ENCODE assay signal across 34 mouse cellular contexts in the genomic region with DNA sequence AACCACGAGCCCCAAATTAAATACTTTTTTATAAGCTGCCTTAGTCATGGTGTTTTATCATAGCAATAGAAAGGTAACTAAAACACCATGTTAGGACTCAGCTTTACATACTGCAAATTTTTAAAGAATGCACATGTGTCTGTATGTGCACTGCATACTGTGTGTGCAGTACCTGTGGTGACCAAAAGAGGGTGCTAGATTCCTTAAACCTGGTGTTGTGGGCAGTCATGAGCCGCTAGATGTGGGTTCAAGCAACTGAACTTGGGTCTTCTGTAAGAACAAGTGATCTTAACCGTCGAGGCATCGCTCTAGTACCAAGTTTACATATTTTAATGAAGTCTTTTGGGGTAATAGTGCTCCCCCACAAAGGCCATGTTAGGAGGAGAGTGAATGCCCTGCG. TPM values are rescaled to one million over a fixed set of nuclear protein-coding genes. Genes with fewer than 3 reads are reported as not detected.
DNase-seq lines count a peak whose midpoint lies in the region; ATAC-seq and TF ChIP-seq lines count a peak whose summit lies in the region.
"Had no signal": no experiment of that assay in that cellular context is flagged by ENCODE, and none has a peak within 500 bp of the region (broad histone marks: within the 10 kb centered on the region; RNA-seq: fewer than 3 reads in every experiment).

No protein-coding gene starts in this region.

- no peaks in the 10 kb centered on the region for H3K9me3 ChIP-seq in hindbrain, postnatal 0 days (ENCODE audit: low read length)
- H3K9me3 ChIP-seq in hindbrain, embryonic 16.5 days (ENCODE audit: control insufficient read depth, low read length) = peaks cover 4% of the 10 kb centered on the region; the same call in 1 of the 2 replicates
- H3K9me3 ChIP-seq in liver, postnatal 0 days (ENCODE audit: low read length) = peaks cover 4% of the 10 kb centered on the region; the same call in 1 of the 2 replicates
- H3K9me3 ChIP-seq in liver, embryonic 12.5 days (replicated peaks) = 0 out of 2 replicates have a peak, but pooled peaks cover 8% of the 10 kb centered on the region
- no peaks in the 10 kb centered on the region for H3K9me3 ChIP-seq in MEL (replicated peaks; ENCODE audit: insufficient read depth, low read length)
- H3K9me3 ChIP-seq: embryonic facial prominence, embryonic 13.5 days; heart, embryonic 10.5 days; heart, embryonic 15.5 days; hindbrain, embryonic 12.5 days; limb, embryonic 10.5 days; limb, embryonic 15.5 days; neural tube, embryonic 12.5 days had no signal

- no peak for DNase-seq in hindbrain, postnatal 0 days (ENCODE audit: low spot score)
- no peak for DNase-seq in liver, postnatal 0 days
- peak; percentile 39 for DNase-seq in A20 (ENCODE audit: low read depth, low spot score)
- DNase-seq in MEL (ENCODE audit: low read depth, low spot score) = no peak
- DNase-seq in right cerebral cortex, postnatal 4 days = no peak
- no peak for DNase-seq in urinary bladder, postnatal 36 days (ENCODE audit: low spot score in 2 of 2)
- DNase-seq: adrenal gland, adult 2 months; adrenal gland, postnatal 36 days; cerebellum, adult 18-20 months; cerebellum, postnatal 10 days; heart, postnatal 36 days; kidney, adult 18-20 months; kidney, postnatal 4 days; layer of hippocampus, adult 9-11 months; thymus, postnatal 14 days had no signal

- TF ChIP-seq POLR2A in MEL (IDR thresholded peaks at IDR 0.05; ENCODE audit: control insufficient read depth in 1 of 2, insufficient read depth in 1 of 2, low read depth in 1 of 2, low read length in 2 of 2, poor library complexity in 1 of 2) = no peak

- TF ChIP-seq CTCF in hindbrain, postnatal 0 days (IDR thresholded peaks at IDR 0.05; ENCODE audit: low read depth) = peak; percentile 25
- TF ChIP-seq CTCF in liver, postnatal 0 days (IDR thresholded peaks at IDR 0.05; ENCODE audit: low read depth) = peak; percentile 36; the same call in 1 of the 2 replicates
- TF ChIP-seq CTCF in MEL (IDR thresholded peaks at IDR 0.05 in 2 of 3, conservative IDR thresholded peaks at IDR 0.05 in 1 of 3; ENCODE audit: control insufficient read depth in 1 of 3, insufficient read depth in 1 of 3, low read depth in 2 of 3, low read length in 3 of 3, poor library complexity in 1 of 3, severe bottlenecking in 1 of 3) = peak; percentile 14 to 32 (median 29); a peak in 3 of 6 replicates

- H3K36me3 ChIP-seq in hindbrain, postnatal 0 days (ENCODE audit: insufficient read depth, low read length) = no peaks in the 10 kb centered on the region
- H3K36me3 ChIP-seq in hindbrain, embryonic 16.5 days (ENCODE audit: control insufficient read depth, insufficient read depth, low read length) = no peaks in the 10 kb centered on the region
- no peaks in the 10 kb centered on the region for H3K36me3 ChIP-seq in liver, postnatal 0 days (replicated peaks; ENCODE audit: insufficient read depth, low read length)
- no peaks in the 10 kb centered on the region for H3K36me3 ChIP-seq in liver, embryonic 12.5 days
- H3K36me3 ChIP-seq in MEL (ENCODE audit: control insufficient read depth in 1 of 2, insufficient read depth in 2 of 2, low read length in 2 of 2) = no peaks in the 10 kb centered on the region
- H3K36me3 ChIP-seq: embryonic facial prominence, embryonic 13.5 days; heart, embryonic 10.5 days; heart, embryonic 15.5 days; hindbrain, embryonic 12.5 days; limb, embryonic 10.5 days; limb, embryonic 15.5 days; neural tube, embryonic 12.5 days had no signal

- H3K27ac ChIP-seq in hindbrain, postnatal 0 days = no peak overlapping the region
- H3K27ac ChIP-seq in hindbrain, embryonic 16.5 days (ENCODE audit: low read depth, low read length) = no peak overlapping the region
- no peak overlapping the region for H3K27ac ChIP-seq in liver, postnatal 0 days (ENCODE audit: low read depth)
- no peak overlapping the region for H3K27ac ChIP-seq in liver, embryonic 12.5 days
- H3K27ac ChIP-seq in MEL (ENCODE audit: control insufficient read depth, low read depth, low read length) = no peak overlapping the region
- H3K27ac ChIP-seq: embryonic facial prominence, embryonic 13.5 days; heart, embryonic 10.5 days; heart, embryonic 15.5 days; hindbrain, embryonic 12.5 days; limb, embryonic 10.5 days; limb, embryonic 15.5 days; macrophage; neural tube, embryonic 12.5 days had no signal

- no peaks in the 10 kb centered on the region for H3K27me3 ChIP-seq in hindbrain, postnatal 0 days (ENCODE audit: insufficient read depth, low read length)
- no peaks in the 10 kb centered on the region for H3K27me3 ChIP-seq in hindbrain, embryonic 16.5 days (replicated peaks; ENCODE audit: control insufficient read depth, insufficient read depth, low read length)
- H3K27me3 ChIP-seq in liver, postnatal 0 days (ENCODE audit: insufficient read depth, low read length) = 0 out of 2 replicates have a peak, but pooled peaks cover 4% of the 10 kb centered on the region
- peaks cover 28% of the 10 kb centered on the region for H3K27me3 ChIP-seq in liver, embryonic 12.5 days (replicated peaks)
- 0 out of 4 replicates have a peak, but pooled peaks cover 0 to 1% of the 10 kb centered on the region in 2 experiments for H3K27me3 ChIP-seq in MEL (ENCODE audit: control insufficient read depth in 1 of 2, insufficient read depth in 2 of 2, low read length in 2 of 2)
- H3K27me3 ChIP-seq: CH12.LX; heart, embryonic 15.5 days; limb, embryonic 15.5 days; neural tube, embryonic 12.5 days had no signal

- H3K4me3 ChIP-seq in hindbrain, postnatal 0 days (ENCODE audit: low read length) = no peak overlapping the region
- no peak overlapping the region for H3K4me3 ChIP-seq in hindbrain, embryonic 16.5 days (ENCODE audit: low read length)
- no peak overlapping the region for H3K4me3 ChIP-seq in liver, postnatal 0 days (ENCODE audit: low read depth, low read length)
- no peak overlapping the region for H3K4me3 ChIP-seq in liver, embryonic 12.5 days
- no peak overlapping the region for H3K4me3 ChIP-seq in MEL (ENCODE audit: control insufficient read depth in 1 of 2, insufficient read depth in 1 of 2, low read depth in 2 of 2, low read length in 2 of 2)
- H3K4me3 ChIP-seq: embryonic facial prominence, embryonic 13.5 days; heart, embryonic 10.5 days; heart, embryonic 15.5 days; hindbrain, embryonic 12.5 days; limb, embryonic 10.5 days; limb, embryonic 15.5 days; myocyte; neural tube, embryonic 12.5 days had no signal

- WGBS in hindbrain, postnatal 0 days = 94% methylated on average over 6 of the region's 6 CpGs
- 95% methylated on average over 6 of the region's 6 CpGs for WGBS in hindbrain, embryonic 16.5 days
- 87% methylated on average over 6 of the region's 6 CpGs for WGBS in liver, postnatal 0 days (ENCODE audit: insufficient replicate concordance)
- 81% methylated on average over 6 of the region's 6 CpGs for WGBS in liver, embryonic 12.5 days (ENCODE audit: insufficient replicate concordance)

- no peak overlapping the region for H3K4me2 ChIP-seq in hindbrain, postnatal 0 days (ENCODE audit: low read depth, low read length)
- no peak overlapping the region for H3K4me2 ChIP-seq in hindbrain, embryonic 16.5 days (ENCODE audit: low read length)
- H3K4me2 ChIP-seq in liver, postnatal 0 days (ENCODE audit: low read depth, low read length) = no peak overlapping the region
- H3K4me2 ChIP-seq in liver, embryonic 12.5 days = no peak overlapping the region
- H3K4me2 ChIP-seq: embryonic facial prominence, embryonic 13.5 days; heart, embryonic 15.5 days; hindbrain, embryonic 12.5 days; limb, embryonic 15.5 days; neural tube, embryonic 12.5 days had no signal

- H3K9ac ChIP-seq in hindbrain, postnatal 0 days (replicated peaks; ENCODE audit: low read length) = no peak overlapping the region
- H3K9ac ChIP-seq in hindbrain, embryonic 16.5 days (ENCODE audit: low read depth, low read length) = no peak overlapping the region
- H3K9ac ChIP-seq in liver, postnatal 0 days (replicated peaks) = no peak overlapping the region
- H3K9ac ChIP-seq in liver, embryonic 12.5 days = no peak overlapping the region
- H3K9ac ChIP-seq in MEL (ENCODE audit: control insufficient read depth, low read depth, low read length, poor library complexity, severe bottlenecking) = no peak overlapping the region
- H3K9ac ChIP-seq: embryonic facial prominence, embryonic 13.5 days; heart, embryonic 15.5 days; hindbrain, embryonic 12.5 days; limb, embryonic 15.5 days; neural tube, embryonic 12.5 days had no signal

- peak; percentile 7 for TF ChIP-seq RAD21 in MEL (IDR thresholded peaks at IDR 0.05; ENCODE audit: low read depth, low read length)

- H3K79me2 ChIP-seq in MEL (ENCODE audit: control insufficient read depth, insufficient read depth, low read length, poor library complexity) = no peaks in the 10 kb centered on the region

- ATAC-seq in hindbrain, postnatal 0 days = no peak
- no peak for ATAC-seq in hindbrain, embryonic 16.5 days
- no peak for ATAC-seq in liver, postnatal 0 days
- no peak for ATAC-seq in liver, embryonic 12.5 days
- ATAC-seq: activated CD4-positive, CD25-positive, alpha-beta regulatory T cell, adult 4 months; forebrain, embryonic 16.5 days; lung, postnatal 0 days; midbrain, embryonic 16.5 days had no signal

- TF ChIP-seq EP300 in liver, postnatal 0 days (IDR thresholded peaks at IDR 0.05; ENCODE audit: low read depth) = no peak
- no peak for TF ChIP-seq EP300 in MEL (IDR thresholded peaks at IDR 0.05; ENCODE audit: low read depth in 1 of 2, low read length in 2 of 2)

- H3K4me1 ChIP-seq in hindbrain, postnatal 0 days (ENCODE audit: insufficient read depth, low read length) = no peaks in the 10 kb centered on the region
- peaks cover 2% of the 10 kb centered on the region for H3K4me1 ChIP-seq in hindbrain, embryonic 16.5 days (ENCODE audit: control insufficient read depth, insufficient read depth, low read depth, low read length)
- peaks cover 5% of the 10 kb centered on the region; the same call in 1 of the 2 replicates for H3K4me1 ChIP-seq in liver, postnatal 0 days (ENCODE audit: insufficient read depth)
- peaks cover 8% of the 10 kb centered on the region for H3K4me1 ChIP-seq in liver, embryonic 12.5 days
- H3K4me1 ChIP-seq in MEL (ENCODE audit: control insufficient read depth in 1 of 2, insufficient read depth in 2 of 2, low read length in 2 of 2) = no peaks in the 10 kb centered on the region

RNA-seq across cellular contexts. Expression of gene 2410004P03Rik, which starts 2.1 kb away (rescaled TPM):
- 7.5 and 8.6 TPM in 2 replicates for total RNA-seq in hindbrain, postnatal 0 days (2014; rRNA removed)
- 7.8 and 10.4 TPM in 2 replicates for polyA plus RNA-seq in hindbrain, postnatal 0 days (2015; fragmentation: Nextera tagmentation; extraction: Ambion mirVana)
- polyA plus RNA-seq in hindbrain, embryonic 16.5 days (2015; fragmentation: Nextera tagmentation; extraction: Ambion mirVana) = 8.2 and 9.1 TPM in 2 replicates
- polyA plus RNA-seq in liver, postnatal 0 days (2015; fragmentation: Nextera tagmentation; extraction: Ambion mirVana) = 0.06 TPM in 1 of 2 replicates, not detected in the other
- polyA plus RNA-seq in liver, embryonic 12.5 days (2016; fragmentation: Nextera tagmentation; extraction: Ambion mirVana) = 0.08 TPM in 1 of 2 replicates, not detected in the other
- not detected in 2 replicates for total RNA-seq in MEL (2012; rRNA removed)
- polyA plus RNA-seq in MEL (2012; ENCODE audit: insufficient read depth in 1 of 2, insufficient read length in 2 of 2, low read depth in 1 of 2, low replicate concordance in 2 of 2, missing spikeins in 1 of 2) = under 1 TPM in 1 of 2 experiments, not detected in 1; 0.03 TPM
- total RNA-seq: adrenal gland, adult 2 months; adrenal gland, postnatal 36 days; CH12.LX; gastrocnemius, adult 8-10 months; megakaryocyte-erythroid progenitor cell, adult 5-6 weeks had no signal
- polyA plus RNA-seq: adrenal gland, adult 2 months; liver, embryonic 16.5 days had no signal

RNA-seq across cellular contexts. Expression of gene Pqlc3, which starts 9.3 kb away (rescaled TPM):
- 2.6 and 4.3 TPM in 2 replicates for total RNA-seq in hindbrain, postnatal 0 days (2014; rRNA removed)
- 2.2 and 2.5 TPM in 2 replicates for polyA plus RNA-seq in hindbrain, postnatal 0 days (2015; fragmentation: Nextera tagmentation; extraction: Ambion mirVana)
- polyA plus RNA-seq in hindbrain, embryonic 16.5 days (2015; fragmentation: Nextera tagmentation; extraction: Ambion mirVana) = 1.7 and 2.1 TPM in 2 replicates
- polyA plus RNA-seq in liver, postnatal 0 days (2015; fragmentation: Nextera tagmentation; extraction: Ambion mirVana) = 6.5 and 6.7 TPM in 2 replicates
- polyA plus RNA-seq in liver, embryonic 12.5 days (2016; fragmentation: Nextera tagmentation; extraction: Ambion mirVana) = 5.1 and 5.6 TPM in 2 replicates
- 5.2 and 5.7 TPM in 2 replicates for total RNA-seq in MEL (2012; rRNA removed)
- 10 to 100 TPM in 1 of 2 experiments, not detected in 1; 13.1 TPM for polyA plus RNA-seq in MEL (2012; ENCODE audit: insufficient read depth in 1 of 2, insufficient read length in 2 of 2, low read depth in 1 of 2, low replicate concordance in 2 of 2, missing spikeins in 1 of 2)
